Mouse (Mus musculus): Measurements from ENCODE around the gene Jag1.

DNA sequence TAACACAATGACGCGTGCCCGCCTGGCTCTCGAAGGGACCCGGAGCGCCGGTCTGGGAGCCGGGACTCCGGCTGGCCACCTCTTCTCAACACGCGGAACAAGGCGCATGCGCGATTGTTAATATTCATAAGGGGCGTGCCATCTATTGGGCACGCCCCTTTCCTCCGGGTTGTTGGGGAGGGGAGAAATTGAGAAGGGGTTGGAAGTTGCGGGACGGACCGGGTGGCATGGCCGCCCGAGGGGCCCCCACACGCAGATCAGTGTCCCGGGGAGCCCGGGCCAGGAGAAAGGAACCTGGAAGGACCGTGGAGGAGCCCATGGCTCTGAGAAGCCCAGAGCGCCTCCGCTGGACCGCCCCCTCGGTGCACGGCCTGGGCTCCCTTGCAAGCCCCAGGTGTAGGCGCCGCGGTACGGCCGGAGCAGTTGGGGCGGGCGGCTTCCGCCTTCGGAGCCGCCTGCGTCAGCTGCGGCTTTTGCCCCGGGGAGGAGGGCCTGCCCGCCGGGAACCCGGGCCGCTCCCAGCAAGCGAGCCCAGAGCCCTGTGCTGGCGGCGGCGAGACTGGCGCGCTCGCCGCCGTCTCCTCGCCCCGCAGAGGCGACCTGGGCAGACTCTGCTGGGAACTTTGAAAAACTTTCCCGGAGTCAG, 354 bp upstream of the Jag1 start:
- TF ChIP-seq CTCF (IDR thresholded peaks at IDR 0.05; ENCODE audit: borderline replicate concordance, insufficient read depth, low read length) (no peak), POLR2A (IDR thresholded peaks at IDR 0.05; ENCODE audit: low read depth, low read length) (peak; percentile 92)

Data from embryonic fibroblast, embryonic 13.5 days (primary cell).